Mouse (Mus musculus): ENCODE results near the gene Hmga2.

GRCm38 (mm10) chr10:120477501-120477900 lies 1.2 kb upstream of the Hmga2 start:
- TF ChIP-seq CTCF (IDR thresholded peaks at IDR 0.05; ENCODE audit: insufficient read depth, low read depth, low read length) (no peak), POLR2A (IDR thresholded peaks at IDR 0.05; ENCODE audit: insufficient read depth, low read depth, low read length) (no peak)

Data from olfactory bulb, adult 2 months (tissue).